Mouse (Mus musculus) brain, embryonic 14.5 days (tissue): ENCODE measurements around the gene Btg2.

Source experiments
- CTCF ChIP-seq: fragments of 200-500 bp; IDR thresholded peaks from 2 replicates; pipeline ENCODE4 v1.5.1; 2012; ENCODE audit warnings: inconsistent platforms, mild to moderate bottlenecking, moderate library complexity, borderline replicate concordance; ENCODE audit not compliant: insufficient read depth, insufficient read length; ENCODE audit errors: extremely low read depth
- POLR2A ChIP-seq: fragments of 200-500 bp; IDR thresholded peaks from 2 replicates; pipeline ENCODE4 v1.6.1; 2012; ENCODE audit warnings: mild to moderate bottlenecking, inconsistent platforms, borderline replicate concordance; ENCODE audit not compliant: poor library complexity, insufficient read depth, insufficient read length, severe bottlenecking; ENCODE audit errors: extremely low read depth

DNA sequence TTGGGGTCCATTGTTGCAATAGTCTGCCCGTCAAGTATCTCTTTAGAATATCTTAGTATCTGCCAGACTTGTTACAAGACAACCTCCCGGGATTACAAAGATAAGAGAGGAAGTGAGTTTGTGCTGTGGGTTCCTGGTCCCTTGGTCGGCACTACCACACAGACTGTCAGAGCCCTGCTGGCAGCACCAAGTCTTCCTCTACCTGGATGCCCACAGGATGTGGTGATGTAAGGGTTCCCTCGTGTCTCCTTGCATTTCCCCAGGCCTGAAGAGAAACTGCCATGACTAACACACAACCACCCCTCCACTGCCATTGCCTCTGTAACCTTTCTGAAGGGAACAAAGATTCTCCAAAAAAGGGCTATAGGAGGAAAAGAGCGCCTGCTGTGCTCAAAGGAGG lies 52.9 kb downstream of the Btg2 start:
- no peak for TF ChIP-seq CTCF
- TF ChIP-seq POLR2A: no peak
